Mouse (Mus musculus) heart, embryonic 15.5 days (tissue): ENCODE measurements around the gene Il7r. TPM values are rescaled to one million over a fixed set of nuclear protein-coding genes. Genes with fewer than 3 reads are reported as not detected.

Experiments used
- ATAC-seq: fragments of 200-750 bp; cut with Nextera tagmentation; replicated peaks from 2 replicates; pipeline ENCODE4 v1.8.0; 2017; ENCODE audit warnings: low read depth, moderate TSS enrichment; ENCODE audit not compliant: insufficient number of reproducible peaks, insufficient read depth, low FRiP score
- H3K27ac ChIP-seq: fragments of 300-500 bp; sonication (generic); 2 replicates; pipeline ENCODE4 v1.5.1; 2015; ENCODE audit warnings: mild to moderate bottlenecking, inconsistent platforms
- H3K27me3 ChIP-seq: fragments of 300-500 bp; sonication (generic); 2 replicates; pipeline ENCODE4 v1.6.1; 2015; ENCODE audit warnings: inconsistent platforms
- H3K36me3 ChIP-seq: fragments of 300-500 bp; sonication (generic); 2 replicates; pipeline ENCODE4 v1.6.1; 2015; ENCODE audit warnings: mild to moderate bottlenecking, inconsistent platforms
- H3K4me1 ChIP-seq: fragments of 300-500 bp; sonication (generic); replicated peaks from 2 replicates; pipeline ENCODE4 v1.6.1; 2015; ENCODE audit warnings: inconsistent platforms
- H3K4me2 ChIP-seq: fragments of 300-500 bp; sonication (generic); 2 replicates; pipeline ENCODE4 v1.6.1; 2015; ENCODE audit warnings: inconsistent platforms, mild to moderate bottlenecking, moderate library complexity
- H3K4me3 ChIP-seq: fragments of 300-500 bp; sonication (generic); 2 replicates; pipeline ENCODE4 v1.5.1; 2015; ENCODE audit warnings: mild to moderate bottlenecking, inconsistent platforms
- H3K9ac ChIP-seq: fragments of 300-500 bp; sonication (generic); 2 replicates; pipeline ENCODE4 v1.6.1; 2015; ENCODE audit warnings: mild to moderate bottlenecking, inconsistent platforms
- H3K9me3 ChIP-seq: fragments of 300-500 bp; sonication (generic); replicated peaks from 2 replicates; pipeline ENCODE4 v1.6.1; 2016; ENCODE audit warnings: inconsistent platforms
- WGBS: fragments of 180-500 bp; shearing (Covaris S2); methylation state at CpG from one replicate; pipeline ENCODE4 v1.1.7; 2015; ENCODE audit warnings: mixed read lengths; 5-methylcytosine and 5-hydroxymethylcytosine counted together
- polyA plus RNA-seq: library from polyadenylated mRNA; unstranded; fragments of >200 nt; fragmentation: Nextera tagmentation; extraction: Ambion mirVana; gene quantifications from 2 replicates; pipeline ENCODE4 v1.2.1, GENCODE M21; 2015

Il7r gene
- polyA plus RNA-seq, 1 experiment from 2014 or later, result 0.67 TPM

- Histone ChIP-seq H3K9me3 (no peaks in the 10 kb centered on the region), H3K27ac (no peak overlapping the region), H3K4me2 (no peak overlapping the region), H3K9ac (no peak overlapping the region), H3K36me3 (no peaks in the 10 kb centered on the region), H3K4me1 (no peaks in the 10 kb centered on the region), H3K4me3 (no peak overlapping the region), H3K27me3 (no peaks in the 10 kb centered on the region)
- ATAC-seq, result no peak
- 48% methylated on average over 3 of the region's 3 CpGs for WGBS
Measured at GRCm38 (mm10) chr15:9472167-9472566, 57.8 kb downstream of the Il7r start.

GRCm38 (mm10) chr15:9471053-9471685 is 58.8 kb downstream of the Il7r start:
- H3K27me3 ChIP-seq, result no peaks in the 10 kb centered on the region
- no peak overlapping the region for H3K4me3 ChIP-seq
- H3K27ac ChIP-seq, result no peak overlapping the region; the same call in 1 of the 2 replicates
- no peak overlapping the region for H3K9ac ChIP-seq
- no peak for ATAC-seq
- WGBS, result 76% methylated on average over 4 of the region's 4 CpGs
- no peaks in the 10 kb centered on the region for H3K36me3 ChIP-seq
- no peaks in the 10 kb centered on the region for H3K4me1 ChIP-seq
- H3K9me3 ChIP-seq, result no peaks in the 10 kb centered on the region
- no peak overlapping the region for H3K4me2 ChIP-seq

GRCm38 (mm10) chr15:9464039-9464438 is 65.9 kb downstream of the Il7r start:
- WGBS, result 14% methylated on average over 1 of the region's 1 CpGs
- H3K9ac ChIP-seq, result no peak overlapping the region
- H3K4me3 ChIP-seq, result no peak overlapping the region
- H3K9me3 ChIP-seq, result no peaks in the 10 kb centered on the region
- no peaks in the 10 kb centered on the region for H3K27me3 ChIP-seq
- H3K36me3 ChIP-seq, result no peaks in the 10 kb centered on the region
- ATAC-seq, result no peak
- no peak overlapping the region for H3K27ac ChIP-seq
- H3K4me2 ChIP-seq, result 0 out of 2 replicates have a peak overlapping the region, but pooled peaks have one; percentile 13
- H3K4me1 ChIP-seq, result peaks cover 6% of the 10 kb centered on the region

GRCm38 (mm10) chr15:9463521-9464027 is 66.4 kb downstream of the Il7r start:
- 0 out of 2 replicates have a peak overlapping the region, but pooled peaks have one; percentile 13 for H3K4me2 ChIP-seq

More at GRCm38 (mm10) chr15:9463521-9464027, 66.4 kb downstream of the Il7r start:
- H3K4me1 ChIP-seq, result peaks cover 6% of the 10 kb centered on the region
- no peak overlapping the region for H3K4me3 ChIP-seq
- 0 out of 2 replicates have a peak, but pooled peaks have one; percentile 47 for ATAC-seq
- no peaks in the 10 kb centered on the region for H3K9me3 ChIP-seq
- no peaks in the 10 kb centered on the region for H3K27me3 ChIP-seq
- WGBS, result 28% methylated on average over 7 of the region's 7 CpGs
- H3K9ac ChIP-seq, result no peak overlapping the region
- H3K36me3 ChIP-seq, result no peaks in the 10 kb centered on the region
- H3K27ac ChIP-seq, result peak overlapping the region; percentile 27; the same call in 1 of the 2 replicates

Other genes with a start within 250 kb of the Il7r start
- gene Ugt3a2, start 194.6 kb downstream of the Il7r start, polyA plus RNA-seq, result not detected in 2 replicates
- gene Capsl, start 94.1 kb downstream of the Il7r start, polyA plus RNA-seq, result 0.67 and 1.6 TPM in 2 replicates
- 0.16 and 0.47 TPM in 2 replicates for gene Spef2, start 218.7 kb upstream of the Il7r start, polyA plus RNA-seq